Mouse (Mus musculus) small intestine, adult 2 months (tissue): ENCODE results near the gene Uhrf1bp1.

Experiments
- CTCF ChIP-seq: fragments of 200-500 bp; IDR thresholded peaks from 2 replicates; pipeline ENCODE4 v1.5.1; 2012; ENCODE audit warnings: low read depth, mild to moderate bottlenecking, control low read depth, inconsistent platforms, low read length, moderate library complexity, mixed read lengths; ENCODE audit not compliant: insufficient replicate concordance, insufficient read length; ENCODE audit errors: extremely low read depth
- POLR2A ChIP-seq: fragments of 200-500 bp; IDR thresholded peaks from 2 replicates; pipeline ENCODE4 v1.6.1; 2012; ENCODE audit warnings: low read depth, mild to moderate bottlenecking, control low read depth, inconsistent platforms, low read length, moderate library complexity

- no peak for TF ChIP-seq CTCF
- no peak for TF ChIP-seq POLR2A
Observed at GRCm38 (mm10) chr17:27941178-27941577, 84.9 kb downstream of the Uhrf1bp1 start.
